Mouse (Mus musculus) brain, embryonic 14.5 days (tissue): Measurements from ENCODE around the gene Zglp1.

Experiments
- CTCF ChIP-seq: fragments of 200-500 bp; IDR thresholded peaks from 2 replicates; pipeline ENCODE4 v1.5.1; 2012; ENCODE audit warnings: inconsistent platforms, mild to moderate bottlenecking, moderate library complexity, borderline replicate concordance; ENCODE audit not compliant: insufficient read depth, insufficient read length; ENCODE audit errors: extremely low read depth
- POLR2A ChIP-seq: fragments of 200-500 bp; IDR thresholded peaks from 2 replicates; pipeline ENCODE4 v1.6.1; 2012; ENCODE audit warnings: mild to moderate bottlenecking, inconsistent platforms, borderline replicate concordance; ENCODE audit not compliant: poor library complexity, insufficient read depth, insufficient read length, severe bottlenecking; ENCODE audit errors: extremely low read depth

- TF ChIP-seq POLR2A = no peak
- no peak for TF ChIP-seq CTCF
These were observed 33.7 kb upstream of the Zglp1 start for GRCm38 (mm10) chr9:21100447-21101161.
